Mouse (Mus musculus) stomach, postnatal 0 days (tissue): ENCODE results near the gene Dlgap1.

ENCODE experiments used
- CTCF ChIP-seq: IDR thresholded peaks from 2 replicates; pipeline ENCODE4 v1.5.1; 2016; ENCODE audit warnings: antibody characterized with exemption, low read depth, mild to moderate bottlenecking, moderate library complexity
- EP300 ChIP-seq: optimal IDR thresholded peaks from 2 replicates; pipeline ENCODE3; 2016; ENCODE audit warnings: antibody characterized with exemption

- no peak for TF ChIP-seq CTCF
- TF ChIP-seq EP300, result no peak
These were observed 400.3 kb downstream of the Dlgap1 start for GRCm38 (mm10) chr17:70369124-70369523.
